Mouse (Mus musculus) MEL (cell line): ENCODE results near the gene Rpl18. TPM values are rescaled to one million over a fixed set of nuclear protein-coding genes. Genes with fewer than 3 reads are reported as not detected.

Experiments used
- DNase-seq: peaks from one replicate; pipeline ENCODE4 v3.0.0; 2011; ENCODE audit warnings: low read depth, low spot score
- H3K27ac ChIP-seq: 2 replicates; pipeline ENCODE4 v1.5.1; 2012; ENCODE audit warnings: low read depth, mild to moderate bottlenecking, control low read depth, low read length, moderate library complexity; ENCODE audit not compliant: control insufficient read depth
- H3K27me3 ChIP-seq, 2 experiments: fragments of 150-350 bp in 1 of 2; sonication (generic) in 1 of 2; 2 replicates each; pipeline ENCODE4 v1.6.1; 2012; ENCODE audit warnings: low read length in 2 of 2, mild to moderate bottlenecking in 2 of 2, improper control_type of control experiment in 1 of 2, moderate library complexity in 1 of 2; ENCODE audit not compliant: insufficient read depth in 2 of 2, control insufficient read depth in 1 of 2
- H3K36me3 ChIP-seq, 2 experiments: 2 replicates each; pipeline ENCODE4 v1.6.1; 2012 to 2014; ENCODE audit warnings: low read length in 2 of 2, improper control_type of control experiment in 1 of 2, inconsistent platforms in 1 of 2, mild to moderate bottlenecking in 1 of 2; ENCODE audit not compliant: insufficient read depth in 2 of 2, control insufficient read depth in 1 of 2
- H3K4me1 ChIP-seq, 2 experiments: fragments of 150-350 bp in 1 of 2; sonication (generic) in 1 of 2; 2 replicates each; pipeline ENCODE4 v1.6.1; 2012; ENCODE audit warnings: low read length in 2 of 2, improper control_type of control experiment in 1 of 2, mild to moderate bottlenecking in 1 of 2; ENCODE audit not compliant: insufficient read depth in 2 of 2, control insufficient read depth in 1 of 2
- H3K4me3 ChIP-seq, 2 experiments: fragments of 150-350 bp in 1 of 2; sonication (generic) in 1 of 2; 2 replicates each; pipeline ENCODE4 v1.5.1; 2012; ENCODE audit warnings: low read depth in 2 of 2, low read length in 2 of 2, mild to moderate bottlenecking in 2 of 2, moderate library complexity in 2 of 2, control low read depth in 1 of 2, improper control_type of control experiment in 1 of 2; ENCODE audit not compliant: control insufficient read depth in 1 of 2, insufficient read depth in 1 of 2
- H3K79me2 ChIP-seq: 2 replicates; pipeline ENCODE4 v1.6.1; 2012; ENCODE audit warnings: mild to moderate bottlenecking, low read length, moderate library complexity; ENCODE audit not compliant: control insufficient read depth, poor library complexity, insufficient read depth
- H3K9ac ChIP-seq: 2 replicates; pipeline ENCODE4 v1.6.1; 2012; ENCODE audit warnings: low read depth, mild to moderate bottlenecking, control low read depth, low read length, moderate library complexity; ENCODE audit not compliant: control insufficient read depth, poor library complexity, severe bottlenecking
- H3K9me3 ChIP-seq: fragments of 150-350 bp; sonication (generic); replicated peaks from 2 replicates; pipeline ENCODE4 v1.6.1; 2012; ENCODE audit warnings: mild to moderate bottlenecking, low read length, improper control_type of control experiment, moderate library complexity; ENCODE audit not compliant: insufficient read depth
- BHLHE40 ChIP-seq: IDR thresholded peaks from 2 replicates; pipeline ENCODE4 v1.6.1; 2012; ENCODE audit warnings: low read depth, mild to moderate bottlenecking, inconsistent platforms, low read length, improper control_type of control experiment, borderline replicate concordance
- CHD1 ChIP-seq: IDR thresholded peaks from 2 replicates; pipeline ENCODE4 v1.6.1; 2012; ENCODE audit warnings: low read depth, mild to moderate bottlenecking, inconsistent platforms, low read length, improper control_type of control experiment
- CHD2 ChIP-seq: IDR thresholded peaks from 2 replicates; pipeline ENCODE4 v1.6.1; 2011; ENCODE audit warnings: low read length, improper control_type of control experiment
- CTCF ChIP-seq, 3 experiments: IDR thresholded peaks in 2 of 3; conservative IDR thresholded peaks in 1 of 3; 2 replicates each; pipeline ENCODE4 v1.5.1; 2011 to 2012; ENCODE audit warnings: low read length in 3 of 3, low read depth in 2 of 3, mild to moderate bottlenecking in 2 of 3, improper control_type of control experiment in 1 of 3, inconsistent platforms in 1 of 3, mixed read lengths in 1 of 3, moderate library complexity in 1 of 3; ENCODE audit not compliant: control insufficient read depth in 1 of 3, insufficient read depth in 1 of 3, poor library complexity in 1 of 3, severe bottlenecking in 1 of 3
- ETS1 ChIP-seq: IDR thresholded peaks from 2 replicates; pipeline ENCODE4 v1.6.1; 2012; ENCODE audit warnings: low read depth, mild to moderate bottlenecking, inconsistent platforms, low read length, improper control_type of control experiment, moderate library complexity
- HCFC1 ChIP-seq: IDR thresholded peaks from 2 replicates; pipeline ENCODE4 v1.6.1; 2012; ENCODE audit warnings: low read depth, mild to moderate bottlenecking, inconsistent platforms, low read length, improper control_type of control experiment, moderate library complexity
- MAFK ChIP-seq: IDR thresholded peaks from 2 replicates; pipeline ENCODE4 v1.6.1; 2011; ENCODE audit warnings: low read depth, mild to moderate bottlenecking, low read length, improper control_type of control experiment, borderline replicate concordance
- MAX ChIP-seq: IDR thresholded peaks from 2 replicates; pipeline ENCODE4 v1.6.1; 2011; ENCODE audit warnings: low read length, improper control_type of control experiment
- MEF2A ChIP-seq: IDR thresholded peaks from 2 replicates; pipeline ENCODE4 v1.6.1; 2014; ENCODE audit warnings: low read depth, mild to moderate bottlenecking, inconsistent platforms, low read length, improper control_type of control experiment; ENCODE audit not compliant: poor library complexity, insufficient replicate concordance, severe bottlenecking; ENCODE audit errors: extremely low read depth
- NELFE ChIP-seq: IDR thresholded peaks from 2 replicates; pipeline ENCODE4 v1.6.1; 2011; ENCODE audit warnings: low read depth, low read length, improper control_type of control experiment
- POLR2A ChIP-seq, 2 experiments: IDR thresholded peaks; 2 replicates each; pipeline ENCODE4 v1.6.1; 2011 to 2012; ENCODE audit warnings: low read length in 2 of 2, mild to moderate bottlenecking in 2 of 2, control low read depth in 1 of 2, improper control_type of control experiment in 1 of 2, low read depth in 1 of 2, moderate library complexity in 1 of 2; ENCODE audit not compliant: control insufficient read depth in 1 of 2, insufficient read depth in 1 of 2, poor library complexity in 1 of 2
- SIN3A ChIP-seq: IDR thresholded peaks from 2 replicates; pipeline ENCODE4 v1.6.1; 2012; ENCODE audit warnings: low read length, improper control_type of control experiment, inconsistent platforms
- SMC3 ChIP-seq: IDR thresholded peaks from 2 replicates; pipeline ENCODE4 v1.6.1; 2011; ENCODE audit warnings: low read depth, low read length, improper control_type of control experiment
- TAL1 ChIP-seq: IDR thresholded peaks from 2 replicates; pipeline ENCODE4 v1.6.1; 2012; ENCODE audit warnings: mild to moderate bottlenecking, inconsistent platforms, low read length, moderate library complexity, mixed read lengths
- TBP ChIP-seq: IDR thresholded peaks from 2 replicates; pipeline ENCODE4 v1.8.0; 2011; ENCODE audit warnings: low read depth, low read length, improper control_type of control experiment
- USF1 ChIP-seq: IDR thresholded peaks from 2 replicates; pipeline ENCODE4 v1.6.1; 2014; ENCODE audit warnings: low read depth, mild to moderate bottlenecking, inconsistent platforms, low read length, improper control_type of control experiment, moderate library complexity
- USF2 ChIP-seq, 2 experiments: IDR thresholded peaks; 2 replicates each; pipeline ENCODE4 v1.6.1; 2011 to 2012; ENCODE audit warnings: improper control_type of control experiment in 2 of 2, low read length in 2 of 2, borderline replicate concordance in 1 of 2, inconsistent platforms in 1 of 2, low read depth in 1 of 2, mild to moderate bottlenecking in 1 of 2; ENCODE audit not compliant: insufficient read depth in 1 of 2
- ZC3H11A ChIP-seq: IDR thresholded peaks from 2 replicates; pipeline ENCODE4 v1.6.1; 2012; ENCODE audit warnings: low read depth, mild to moderate bottlenecking, inconsistent platforms, low read length, improper control_type of control experiment
- ZKSCAN1 ChIP-seq: IDR thresholded peaks from 2 replicates; pipeline ENCODE4 v1.6.1; 2012; ENCODE audit warnings: low read depth, mild to moderate bottlenecking, inconsistent platforms, low read length, improper control_type of control experiment, moderate library complexity
- ZMIZ1 ChIP-seq: IDR thresholded peaks from 2 replicates; pipeline ENCODE4 v1.6.1; 2012; ENCODE audit warnings: low read depth, mild to moderate bottlenecking, inconsistent platforms, low read length, improper control_type of control experiment, moderate library complexity
- ZNF384 ChIP-seq: IDR thresholded peaks from 2 replicates; pipeline ENCODE4 v1.6.1; 2012; ENCODE audit warnings: low read depth, mild to moderate bottlenecking, inconsistent platforms, low read length, improper control_type of control experiment
- polyA plus RNA-seq, 2 experiments: library from polyadenylated mRNA; stranded (reverse) in 1 of 2; unstranded in 1 of 2; fragments of >175 nt in 1 of 2; fragments of >200 nt in 1 of 2; gene quantifications; 2 replicates each; pipeline versions ENCODE4 v1.2.1 to v1.2.4; 2012; ENCODE audit warnings: low replicate concordance in 2 of 2, low read depth in 1 of 2; ENCODE audit not compliant: insufficient read length in 2 of 2, insufficient read depth in 1 of 2, missing spikeins in 1 of 2
- total RNA-seq: library from RNA; depleted of rRNA; stranded (reverse); fragments of 300-350 nt; gene quantifications from 2 replicates; pipeline ENCODE4 v1.2.3, GENCODE M21; 2012

Gene Rpl18
- total and polyA plus RNA-seq, 3 experiments: 3,544 to 3,724 TPM; not detected in 1

GRCm38 (mm10) chr7:45697894-45698293 lies 17.4 kb upstream of the Rpl18 start:
- DNase-seq: no peak
- no peaks in the 10 kb centered on the region for H3K79me2 ChIP-seq
- H3K9ac ChIP-seq: no peak overlapping the region
- no peak overlapping the region for H3K4me3 ChIP-seq
- H3K36me3 ChIP-seq: no peaks in the 10 kb centered on the region
- peaks cover 0 to 4% of the 10 kb centered on the region in 2 experiments; a peak in 2 of 4 replicates for H3K27me3 ChIP-seq
- no peaks in the 10 kb centered on the region for H3K9me3 ChIP-seq
- H3K4me1 ChIP-seq: peaks cover 0 to 6% of the 10 kb centered on the region in 2 experiments; a peak in 2 of 4 replicates
- H3K27ac ChIP-seq: no peak overlapping the region
- TF ChIP-seq MEF2A (no peak), ZNF384 (no peak), ZMIZ1 (no peak), TBP (no peak), ZKSCAN1 (no peak), USF1 (no peak), BHLHE40 (no peak), NELFE (no peak), CHD2 (no peak), CHD1 (no peak), SMC3 (no peak), USF2 (IDR thresholded peaks at IDR 0.05; ENCODE audit: borderline replicate concordance in 1 of 2, insufficient read depth in 1 of 2, low read depth in 1 of 2, low read length in 2 of 2) (no peak), HCFC1 (no peak), MAFK (no peak), ETS1 (no peak)
- TF ChIP-seq, all 39 proteins: peak for 0

- Histone ChIP-seq H3K27me3 (peaks cover 0 to 4% of the 10 kb centered on the region in 2 experiments; a peak in 2 of 4 replicates), H3K79me2 (no peaks in the 10 kb centered on the region; the same call in 1 of the 2 replicates), H3K4me3 (peak within 1 kb of the TSS; percentile 10 to 12; a peak in 2 of 4 replicates), H3K36me3 (no peaks in the 10 kb centered on the region), H3K27ac (no peak within 1 kb of the TSS), H3K9ac (peak within 1 kb of the TSS; percentile 60), H3K4me1 (peaks cover 0 to 6% of the 10 kb centered on the region in 2 experiments; a peak in 2 of 4 replicates), H3K9me3 (no peaks in the 10 kb centered on the region)
- no peak for TF ChIP-seq ZNF384
- TF ChIP-seq TBP: no peak
- TF ChIP-seq SIN3A: no peak
- TF ChIP-seq MAX: no peak
- no peak for TF ChIP-seq ZC3H11A
- no peak for TF ChIP-seq CTCF (IDR thresholded peaks at IDR 0.05 in 2 of 3, conservative IDR thresholded peaks at IDR 0.05 in 1 of 3; ENCODE audit: control insufficient read depth in 1 of 3, insufficient read depth in 1 of 3, low read depth in 2 of 3, low read length in 3 of 3, poor library complexity in 1 of 3, severe bottlenecking in 1 of 3)
- TF ChIP-seq TAL1: no peak
- no peak for TF ChIP-seq POLR2A (IDR thresholded peaks at IDR 0.05; ENCODE audit: control insufficient read depth in 1 of 2, insufficient read depth in 1 of 2, low read depth in 1 of 2, low read length in 2 of 2, poor library complexity in 1 of 2)
- no peak for DNase-seq
These were observed 15.6 kb upstream of the Rpl18 start, which contains the start of gene Car11 for GRCm38 (mm10) chr7:45699523-45700141. Car11 (plus strand) TSS chr7:45699843.
